Mouse (Mus musculus): ENCODE data around the gene Pim1.

Pim1 gene

DNA sequence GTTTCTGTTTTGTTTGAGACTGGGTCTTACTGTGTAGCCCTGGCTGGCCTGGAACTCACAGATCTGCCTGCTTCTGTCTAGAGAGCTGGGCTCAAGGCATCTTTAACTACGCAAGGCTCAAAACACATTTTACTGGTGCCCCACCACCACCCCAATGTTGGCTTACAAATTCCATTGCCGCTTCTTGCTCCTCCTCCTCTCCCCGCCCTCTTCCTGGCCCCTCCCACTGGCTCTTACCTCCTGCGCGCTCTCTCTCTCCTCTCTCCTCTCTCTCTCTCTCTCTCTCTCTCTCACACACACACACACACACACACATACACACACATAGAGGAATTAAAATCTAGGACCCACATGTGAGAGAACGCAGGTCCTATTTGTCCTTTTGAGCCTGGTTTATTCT lies 40.0 kb downstream of the Pim1 start:
- DNase-seq = no peak

GRCm38 (mm10) chr17:29531278-29531677 lies 40.7 kb downstream of the Pim1 start:
- peak; percentile 23 for DNase-seq

DNA sequence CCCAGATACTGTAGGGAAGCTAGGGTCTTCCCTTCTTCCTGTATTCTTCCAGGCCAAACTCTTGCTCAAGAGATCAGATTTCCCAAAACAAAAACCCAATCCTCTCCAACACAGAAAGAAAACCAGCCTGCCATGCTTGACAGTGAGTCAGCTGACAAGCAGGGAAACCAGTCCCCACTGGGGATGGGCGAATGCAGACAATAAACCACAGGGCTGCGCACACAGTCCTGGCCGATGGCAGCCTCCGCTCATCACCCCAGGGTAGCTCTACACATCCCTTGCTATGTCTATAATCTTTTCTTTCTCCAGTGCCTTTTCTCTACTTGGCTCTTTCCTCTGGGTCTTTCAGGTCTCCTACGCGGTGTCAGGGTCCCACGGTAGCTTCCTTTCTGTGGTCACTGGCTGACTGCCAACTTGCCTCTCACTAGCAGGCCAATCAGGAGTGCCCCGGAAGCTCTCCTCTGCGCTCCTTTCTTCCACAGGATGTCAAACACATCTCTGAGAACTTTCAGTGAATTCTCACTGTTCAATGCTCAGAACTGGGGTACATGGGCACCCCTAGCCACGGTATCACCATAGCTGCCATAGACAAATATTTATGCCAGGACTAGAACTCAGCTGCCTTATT lies 41.3 kb downstream of the Pim1 start:
- DNase-seq = peak; percentile 45

DNA sequence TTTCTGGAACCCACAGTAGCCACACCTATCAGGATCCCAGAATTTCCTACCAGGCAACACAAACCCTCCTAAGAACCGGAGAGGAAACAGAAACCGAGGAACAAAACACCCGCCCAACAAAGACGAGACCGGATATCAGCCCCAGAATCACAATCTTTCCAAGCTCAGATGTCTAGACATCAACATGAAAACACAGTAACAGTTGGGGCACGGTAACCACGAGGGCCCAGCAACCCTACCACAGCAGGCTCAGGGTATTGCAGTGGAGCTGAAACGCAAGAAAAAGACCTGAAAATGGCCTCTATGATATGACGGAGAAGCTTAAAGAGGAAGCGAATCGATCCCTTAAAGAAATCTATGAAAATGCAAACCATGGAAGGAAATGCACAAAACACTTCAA lies 43.3 kb downstream of the Pim1 start:
- DNase-seq = no peak

DNA sequence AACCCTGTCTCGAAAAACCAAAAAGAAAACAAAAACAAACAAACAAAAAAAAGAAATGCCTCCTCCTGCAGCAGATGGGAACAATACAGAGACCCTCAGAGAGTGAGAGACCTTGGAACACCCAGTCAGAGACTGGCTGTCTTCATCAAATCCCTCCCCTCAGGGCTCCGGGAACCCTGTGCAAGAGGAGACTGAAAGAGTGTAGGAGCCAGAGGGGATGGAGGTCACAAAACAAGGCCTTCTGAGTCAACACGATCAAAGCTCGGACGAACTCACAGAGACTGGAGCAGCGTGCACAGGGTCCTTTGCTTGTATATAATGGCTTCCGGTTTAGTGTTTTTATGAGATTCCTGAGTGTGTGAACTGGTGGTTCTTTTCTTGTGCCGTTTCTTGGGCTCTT lies 49.9 kb downstream of the Pim1 start:
- no peak for DNase-seq

DNA sequence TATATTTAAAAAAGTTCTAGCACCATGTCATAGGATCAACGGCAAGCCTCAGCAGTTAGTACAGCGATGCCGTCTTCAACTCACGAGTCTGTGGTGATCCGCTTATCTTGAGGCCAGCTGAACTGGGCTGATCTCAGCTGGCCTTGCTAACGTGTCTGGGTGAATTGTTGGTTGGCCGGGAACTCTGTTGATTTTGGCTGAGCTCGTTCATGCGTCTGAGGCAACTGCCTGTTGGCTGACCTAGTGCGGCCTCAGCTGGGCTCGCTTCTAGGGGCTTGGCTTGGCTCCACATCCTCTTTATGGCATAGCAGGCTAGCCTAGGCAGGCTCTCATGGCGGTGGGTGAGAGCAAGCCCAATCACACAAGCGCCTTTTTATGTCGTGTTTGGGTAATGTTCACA lies 50.9 kb downstream of the Pim1 start:
- peak; percentile 10 for DNase-seq

DNA sequence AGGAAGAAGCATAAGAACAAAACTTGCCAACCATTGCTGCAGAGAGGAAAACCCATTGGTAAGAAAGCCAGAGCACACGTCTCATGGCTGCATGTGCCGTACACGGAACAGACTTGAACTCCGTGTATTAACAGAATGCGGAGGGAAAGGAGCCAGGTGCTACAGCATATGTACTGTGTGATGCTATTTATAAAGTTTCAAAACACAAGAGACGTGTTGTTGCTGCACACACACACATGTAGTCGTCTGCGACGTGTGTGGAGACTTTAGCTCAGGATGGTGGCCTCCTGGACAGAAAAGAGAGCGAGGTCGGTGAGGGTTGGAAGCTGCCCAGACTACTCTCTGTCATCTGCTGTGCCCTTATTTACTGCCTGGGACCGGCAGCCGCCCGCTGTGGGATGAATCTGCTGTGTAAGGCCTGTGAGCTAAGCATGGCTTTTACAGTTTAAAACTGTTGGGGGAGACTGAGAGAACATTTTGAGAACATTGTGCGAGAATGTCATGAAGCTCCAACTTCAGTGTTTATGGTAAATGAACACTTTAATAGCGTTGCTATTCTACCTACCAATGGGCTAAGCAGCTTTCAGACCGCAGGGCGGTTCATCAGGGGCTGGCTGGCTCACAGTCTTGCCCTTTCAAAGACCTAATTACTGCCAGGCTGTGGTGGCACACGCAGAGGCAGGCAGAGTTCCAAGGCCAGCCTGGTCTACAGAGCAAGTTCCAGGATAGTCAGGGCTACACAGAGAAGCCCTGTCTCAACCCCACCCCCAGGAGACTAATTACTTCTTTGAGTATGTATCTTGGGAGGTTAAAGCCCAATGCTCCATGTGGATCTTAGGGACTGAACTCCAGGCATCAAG lies 52.5 kb downstream of the Pim1 start:
- DNase-seq = no peak

GRCm38 (mm10) chr17:29544064-29544463 lies 53.5 kb downstream of the Pim1 start:
- no peak for DNase-seq

DNA sequence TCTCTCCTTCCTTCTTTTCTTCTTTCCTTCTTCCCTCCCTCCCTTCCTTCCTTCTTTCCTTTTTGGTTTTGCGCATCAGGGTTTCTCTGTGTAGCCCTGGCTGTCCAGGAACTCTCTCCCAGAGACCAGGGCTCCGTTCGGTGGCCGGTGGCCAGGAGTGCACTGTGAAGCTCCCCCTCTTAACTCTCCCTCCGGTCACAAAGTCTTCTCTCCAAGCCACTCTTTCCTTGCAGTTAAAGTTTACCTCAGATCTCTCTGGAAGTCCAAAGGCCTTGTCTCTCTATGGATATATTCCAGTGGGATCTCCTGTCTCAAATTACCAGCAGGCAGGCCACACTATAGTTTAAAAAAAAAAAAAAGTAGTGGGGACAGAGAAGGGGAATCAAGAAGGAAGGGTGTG lies 54.7 kb downstream of the Pim1 start:
- no peak for DNase-seq
